Mouse (Mus musculus): ENCODE results near the gene Rnaseh2a.

Gene Rnaseh2a

DNA sequence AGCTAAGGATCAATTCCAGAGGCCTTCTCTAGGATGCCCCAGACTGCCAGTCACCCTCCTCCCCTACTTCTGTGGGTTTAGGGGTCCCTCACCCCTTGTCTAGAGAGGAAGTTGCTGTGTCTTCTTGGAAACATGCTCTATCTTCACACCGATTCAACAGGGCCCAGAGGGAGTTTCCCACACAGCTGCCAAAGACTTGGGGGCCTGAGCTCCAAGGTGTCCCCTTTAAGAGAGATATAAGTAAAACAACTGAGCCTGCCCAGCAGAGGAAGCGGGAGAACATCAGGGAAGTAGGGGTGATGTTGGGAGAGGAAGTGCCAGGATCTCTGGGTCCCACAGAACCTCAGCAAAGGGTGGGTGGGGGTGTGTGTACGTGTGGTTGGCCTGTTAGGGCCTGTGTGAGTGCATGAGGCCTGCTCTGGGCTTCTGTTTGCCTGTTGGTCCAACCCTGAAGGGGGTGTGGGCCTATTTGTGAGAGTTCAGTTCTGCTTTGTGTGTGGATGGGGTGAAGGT lies 13.0 kb upstream of the Rnaseh2a start:
- no peak for DNase-seq

DNA sequence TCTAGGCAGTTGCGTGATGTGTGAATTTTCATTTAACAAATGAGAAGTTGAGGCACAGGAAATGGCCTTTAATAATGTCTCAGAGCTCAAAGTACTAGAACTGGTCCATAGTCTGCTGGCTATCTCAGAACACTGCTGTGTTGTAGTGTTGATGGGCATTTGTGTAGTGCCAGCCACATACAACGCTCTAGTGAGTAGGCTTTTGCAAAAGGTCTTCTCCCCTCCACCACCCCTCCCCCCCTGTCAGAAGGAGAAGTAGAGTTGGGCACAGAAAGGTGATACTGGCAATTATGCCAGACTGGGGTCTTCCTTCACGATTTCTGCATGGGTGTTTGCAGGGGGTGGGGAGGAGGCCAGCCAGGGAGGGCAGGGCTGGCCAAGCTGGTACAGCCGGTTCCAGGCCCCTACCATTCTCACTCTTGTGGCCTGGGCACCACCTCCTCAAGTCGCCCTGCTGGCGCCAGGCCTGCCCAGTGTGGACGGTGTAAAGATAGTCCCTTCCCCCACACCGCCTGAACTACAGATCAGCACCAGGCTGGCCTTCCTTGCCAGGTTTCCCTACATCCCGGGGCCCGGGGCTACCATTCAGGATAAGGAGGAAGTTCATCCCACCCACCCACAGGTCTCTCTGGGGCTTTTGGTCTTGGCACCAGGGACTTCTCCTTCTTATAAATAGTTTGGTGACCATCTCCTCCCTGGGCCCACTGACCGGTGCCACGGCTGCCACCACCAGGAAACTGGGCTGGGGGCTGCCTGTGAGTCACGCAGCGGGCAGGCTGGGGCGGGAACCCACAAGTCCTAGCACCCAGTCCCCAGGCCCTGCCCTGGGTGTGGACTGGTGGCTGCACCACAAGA lies 12.3 kb upstream of the Rnaseh2a start:
- no peak for DNase-seq

DNA sequence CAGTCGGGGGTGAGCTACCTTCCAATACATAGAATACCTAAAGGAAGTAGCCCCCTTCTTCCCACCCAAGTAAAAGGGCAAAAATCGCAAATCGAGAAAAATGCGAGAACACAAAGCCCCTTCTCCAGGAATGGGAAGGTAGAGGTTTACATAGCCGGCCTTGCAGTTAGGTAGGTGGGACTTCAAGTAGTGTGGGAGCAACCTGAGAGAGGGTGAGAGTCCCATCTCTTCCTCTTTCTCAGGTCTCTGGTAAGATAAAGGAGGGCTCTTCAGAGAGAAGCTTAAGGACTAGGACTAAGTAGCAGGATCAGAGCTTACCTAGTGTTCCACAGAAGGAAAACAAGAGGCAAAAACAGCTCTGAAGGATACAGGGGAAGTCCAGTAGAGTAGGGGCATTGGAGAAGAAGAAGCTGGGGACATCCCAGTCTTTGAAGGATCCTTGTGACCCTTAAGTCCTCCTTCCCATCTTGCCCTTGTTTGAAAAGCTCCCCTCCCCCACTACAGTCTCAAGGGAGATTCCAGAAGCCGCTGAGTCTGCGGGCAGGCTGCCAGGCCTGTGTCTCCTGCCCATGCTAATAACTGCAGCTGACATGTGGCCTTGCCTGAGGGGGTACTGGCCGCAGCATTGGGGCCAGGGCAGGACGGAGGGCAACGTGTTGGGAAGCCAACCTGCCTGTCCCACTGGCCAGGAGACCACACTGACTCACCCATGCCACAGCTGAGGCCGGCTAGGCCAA lies 11.2 kb upstream of the Rnaseh2a start:
- peak; percentile 86 for DNase-seq

DNA sequence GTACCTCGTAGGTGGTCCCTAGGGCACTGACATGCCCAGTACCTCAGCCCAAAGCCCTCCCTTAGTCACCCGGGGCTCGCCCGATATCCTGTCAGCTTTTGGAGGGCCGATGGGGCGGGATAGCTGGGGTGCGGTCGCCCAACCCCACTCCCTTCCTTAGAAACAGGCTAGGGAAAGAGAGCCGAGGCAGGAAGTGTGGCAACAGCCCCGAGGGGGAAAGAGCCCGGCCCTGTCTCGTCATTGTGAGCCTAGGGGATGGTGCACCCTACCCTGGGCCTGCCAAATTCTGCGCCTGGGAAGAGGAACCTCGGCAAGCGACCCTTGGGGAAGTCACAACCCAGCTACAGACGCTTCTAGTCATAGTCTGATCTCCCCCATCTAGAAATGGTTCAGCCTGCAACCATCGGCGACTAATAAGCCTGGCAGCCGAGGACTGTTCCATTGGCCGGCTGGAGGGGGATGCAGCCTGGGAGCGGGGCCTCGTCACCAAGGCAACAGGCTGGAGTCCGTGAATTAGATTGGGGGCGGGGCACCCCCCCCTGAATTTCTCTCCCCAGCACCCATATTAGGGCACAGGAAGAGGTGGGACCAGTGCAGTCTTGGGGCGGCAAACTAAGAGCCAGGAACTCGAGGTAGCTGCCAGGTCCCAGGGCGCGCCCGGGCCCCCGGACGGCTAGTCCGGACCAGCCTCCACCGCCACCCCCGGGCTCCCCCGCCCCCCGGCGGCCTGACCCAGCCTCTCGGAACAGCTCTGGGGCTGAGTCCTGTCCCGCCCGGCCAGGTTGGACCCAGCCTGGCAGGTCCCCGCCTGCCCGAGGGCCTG lies 10.2 kb upstream of the Rnaseh2a start:
- peak; percentile 96 for DNase-seq

DNA sequence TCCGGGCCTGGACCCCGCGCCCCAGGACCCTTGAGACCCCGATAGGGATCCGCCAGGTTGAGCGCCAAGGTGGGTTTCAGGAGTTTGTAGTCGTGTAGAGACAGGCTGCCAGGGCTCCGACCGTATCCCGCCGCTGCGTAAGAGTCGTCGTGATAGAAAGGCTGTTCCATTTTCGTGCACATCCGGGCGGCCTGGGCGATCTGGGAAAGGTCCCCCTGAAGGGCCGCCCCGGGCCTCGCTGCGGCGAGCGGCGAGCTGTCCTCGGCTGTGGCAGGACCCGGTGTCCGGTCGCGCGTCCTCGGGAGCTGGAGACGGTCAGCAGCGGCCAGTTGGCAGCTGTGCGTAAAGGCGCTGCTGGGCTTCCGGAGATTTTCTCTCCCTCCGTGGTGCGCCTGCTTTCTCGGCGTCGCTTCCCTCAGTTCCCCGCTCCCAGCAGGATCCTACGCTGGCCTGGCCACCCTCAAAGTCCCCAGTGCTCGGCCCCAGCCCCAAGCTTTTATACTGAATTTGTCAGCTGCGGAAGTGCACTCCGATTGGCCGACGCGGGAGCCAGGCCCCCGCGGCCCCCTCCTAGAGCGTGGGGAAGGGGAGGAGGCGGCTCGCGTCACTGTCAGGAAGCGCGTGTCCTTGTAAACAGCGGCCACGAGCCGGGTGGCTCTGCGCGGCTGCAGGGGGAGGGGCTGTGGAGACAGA lies 8.8 kb upstream of the Rnaseh2a start, which contains the start of gene Junb:
Gene Junb (minus strand): TSS at position 471 of the 693 bp plus-strand sequence.
- DNase-seq = peak; percentile 97

DNA sequence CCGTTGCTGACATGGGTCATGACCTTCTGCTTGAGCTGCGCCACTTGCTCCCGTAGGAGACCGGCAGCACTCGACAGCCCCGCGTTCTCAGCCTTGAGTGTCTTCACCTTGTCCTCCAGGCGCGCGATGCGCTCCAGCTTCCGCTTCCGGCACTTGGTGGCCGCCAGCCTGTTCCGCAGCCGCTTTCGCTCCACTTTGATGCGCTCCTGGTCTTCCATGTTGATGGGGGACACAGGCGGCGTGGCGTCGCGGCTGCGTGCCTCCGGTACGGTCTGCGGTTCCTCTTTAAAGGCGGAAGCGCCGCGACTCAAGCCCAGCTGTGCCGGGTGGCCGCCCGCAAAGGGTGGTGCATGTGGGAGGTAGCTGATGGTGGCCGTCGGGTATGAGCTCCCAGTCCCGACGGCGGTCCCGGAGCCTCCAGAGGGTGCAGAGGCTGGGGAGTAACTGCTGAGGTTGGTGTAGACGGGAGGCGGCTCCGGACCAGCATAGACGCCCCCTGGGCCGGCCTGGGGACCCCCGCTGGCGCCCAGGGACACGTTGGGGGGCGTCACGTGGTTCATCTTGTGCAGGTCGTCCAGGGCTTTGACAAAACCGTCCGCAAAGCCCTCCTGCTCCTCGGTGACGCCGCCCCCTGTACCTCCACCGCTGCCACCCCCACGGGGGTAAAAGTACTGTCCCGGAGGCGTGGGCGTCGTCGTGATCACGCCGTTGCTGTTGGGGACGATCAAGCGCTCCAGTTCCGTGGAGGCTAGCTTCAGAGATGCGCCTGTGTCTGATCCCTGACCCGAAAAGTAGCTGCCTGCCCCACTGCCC lies 8.1 kb upstream of the Rnaseh2a start:
- DNase-seq = peak; percentile 63

DNA sequence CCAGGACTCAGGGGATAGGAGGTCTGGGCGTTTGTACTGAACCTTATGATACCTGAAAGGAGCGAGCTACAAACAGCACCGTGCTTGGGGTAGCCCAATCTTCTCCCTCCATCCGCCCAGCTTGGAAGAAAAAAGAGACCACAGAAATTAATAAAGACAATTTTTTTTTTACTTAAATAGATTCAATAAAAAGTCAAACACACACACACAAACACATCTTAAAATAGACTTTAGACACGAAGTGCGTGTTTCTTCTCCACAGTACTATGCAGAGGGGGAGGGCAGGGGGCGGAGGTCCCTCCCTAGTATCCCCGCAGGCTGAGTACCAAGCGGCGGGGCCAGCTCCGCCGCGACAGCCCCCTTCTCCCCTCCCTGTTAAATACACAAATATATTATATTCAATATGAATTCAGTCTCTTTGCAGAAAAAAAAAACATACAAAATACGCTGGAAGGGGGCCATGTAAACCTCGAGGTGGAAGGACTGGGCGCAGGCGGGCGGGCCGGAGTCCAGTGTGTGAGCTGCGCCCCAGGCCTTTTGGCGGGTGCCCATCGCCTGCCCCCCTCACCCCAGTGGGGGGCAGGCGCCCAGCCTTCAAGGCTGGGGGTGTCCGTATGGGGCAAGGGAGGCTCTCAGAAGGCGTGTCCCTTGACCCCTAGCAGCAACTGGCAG lies 7.3 kb upstream of the Rnaseh2a start:
- DNase-seq = no peak

DNA sequence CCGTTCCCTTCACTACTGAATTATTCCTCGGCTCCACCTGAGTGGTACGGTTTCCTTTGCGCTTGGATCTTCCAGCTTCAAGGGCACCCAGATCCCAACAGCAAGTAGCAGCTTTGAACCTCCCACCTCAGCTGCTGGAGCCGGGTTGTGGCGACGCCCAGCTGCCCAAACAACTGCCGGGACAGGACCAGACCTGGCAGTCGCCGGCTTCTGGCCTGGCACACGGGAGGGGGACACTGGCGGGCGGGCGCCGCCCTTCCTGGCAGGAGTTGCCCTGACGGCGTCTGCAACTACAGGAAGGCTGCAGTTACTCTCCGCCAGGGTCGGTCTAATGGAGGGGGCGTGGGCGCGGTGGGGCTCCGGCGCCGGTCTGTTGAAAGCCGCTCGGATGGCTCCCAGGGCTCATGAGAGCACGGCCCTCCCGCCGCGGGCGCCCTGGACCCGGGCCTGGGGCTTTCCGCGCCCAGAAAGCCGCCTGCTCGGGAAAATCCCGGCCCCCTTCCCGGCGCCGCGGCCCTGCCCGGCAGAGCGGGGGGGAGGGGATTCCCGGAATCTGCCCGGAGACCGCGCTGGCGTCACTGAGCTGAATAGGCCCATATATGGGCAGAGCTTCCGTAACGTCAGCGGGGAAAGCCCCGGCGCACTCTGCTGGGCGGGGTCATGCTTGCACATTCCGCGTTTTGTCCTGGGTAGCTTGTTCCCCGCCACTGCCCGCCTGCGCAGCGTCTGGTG lies 6.6 kb upstream of the Rnaseh2a start:
- DNase-seq = peak; percentile 96

DNA sequence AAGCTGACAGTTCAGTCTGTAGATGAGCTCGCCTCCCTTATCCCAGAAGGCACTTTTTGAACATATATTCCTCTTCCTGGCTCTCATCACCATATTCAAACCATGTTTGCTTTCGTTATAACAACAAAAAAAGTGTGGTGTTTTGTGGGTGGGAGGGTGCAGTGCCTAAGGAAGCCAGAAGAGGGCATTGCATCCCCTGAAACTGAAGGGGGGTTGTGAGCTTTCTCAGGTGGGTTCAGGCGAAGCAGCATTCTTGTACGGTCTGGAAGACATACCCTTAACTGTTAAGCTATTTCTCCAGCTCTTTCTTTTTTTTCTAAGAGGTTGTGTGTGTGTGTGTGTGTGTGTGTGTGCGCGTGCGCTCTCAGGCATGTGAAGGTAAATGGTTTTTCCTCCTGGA lies 5.9 kb upstream of the Rnaseh2a start:
- peak; percentile 68 for DNase-seq

DNA sequence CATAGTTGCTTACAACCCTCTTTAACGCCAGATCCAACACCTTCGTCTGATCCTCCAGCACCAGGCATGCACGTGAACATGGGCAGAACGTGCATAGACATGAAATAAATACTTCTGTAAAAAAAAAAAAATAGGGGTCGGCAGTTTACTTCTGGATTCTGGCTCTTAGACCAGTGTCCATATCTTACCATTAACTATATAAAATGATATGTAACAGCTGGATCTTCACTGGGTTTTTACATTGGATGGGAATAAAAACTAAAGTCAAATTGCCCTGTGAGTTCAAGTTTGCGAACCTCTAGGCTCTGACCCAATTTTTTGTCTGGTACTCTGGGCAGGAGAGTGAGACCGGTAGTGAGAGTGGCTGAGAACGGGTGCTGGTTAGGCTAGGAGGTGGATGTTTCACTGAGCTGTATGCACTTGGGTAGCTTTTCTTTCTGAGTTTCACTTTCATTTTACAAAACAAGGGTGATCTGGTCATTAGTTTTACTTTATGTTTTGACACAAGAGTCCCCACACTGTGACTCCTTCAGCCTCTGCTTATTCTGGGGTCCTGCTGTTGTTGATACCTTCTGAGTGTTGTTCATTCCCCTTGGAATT lies 5.1 kb upstream of the Rnaseh2a start:
- no peak for DNase-seq

DNA sequence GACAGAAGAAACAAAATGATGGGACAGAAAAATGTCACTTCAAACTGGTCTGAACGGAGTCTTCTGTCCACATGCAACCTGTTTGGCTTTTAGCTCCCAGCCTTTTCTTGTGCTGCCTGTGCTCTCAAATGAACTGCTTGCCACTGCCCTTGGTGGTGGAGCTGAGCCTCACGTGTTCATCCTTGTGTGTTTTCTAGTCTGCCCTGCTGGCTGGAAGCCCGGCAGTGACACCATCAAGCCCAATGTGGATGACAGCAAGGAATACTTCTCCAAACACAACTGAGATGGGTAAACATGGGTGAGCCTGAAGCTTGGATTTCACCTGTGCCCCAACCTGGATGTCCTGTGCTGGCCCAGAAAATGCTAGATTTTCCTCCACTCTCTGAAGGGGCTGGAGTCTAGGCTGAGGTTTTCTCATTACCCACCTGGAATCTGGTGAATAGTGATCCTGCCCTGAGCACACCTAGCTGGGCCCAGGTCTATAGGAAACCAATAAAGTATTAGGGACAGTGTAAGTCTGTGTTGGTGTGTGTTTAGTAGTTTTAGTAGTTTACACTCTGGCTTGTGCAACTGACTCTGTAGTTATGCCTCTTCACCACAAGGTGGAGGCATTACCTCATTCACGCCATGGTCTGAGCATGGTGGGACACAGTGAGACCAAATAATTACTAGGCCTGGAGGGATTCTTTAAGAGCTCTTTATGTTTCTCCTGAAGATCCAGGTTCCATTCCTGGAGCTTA lies 4.4 kb upstream of the Rnaseh2a start:
- peak; percentile 84 for DNase-seq

DNA sequence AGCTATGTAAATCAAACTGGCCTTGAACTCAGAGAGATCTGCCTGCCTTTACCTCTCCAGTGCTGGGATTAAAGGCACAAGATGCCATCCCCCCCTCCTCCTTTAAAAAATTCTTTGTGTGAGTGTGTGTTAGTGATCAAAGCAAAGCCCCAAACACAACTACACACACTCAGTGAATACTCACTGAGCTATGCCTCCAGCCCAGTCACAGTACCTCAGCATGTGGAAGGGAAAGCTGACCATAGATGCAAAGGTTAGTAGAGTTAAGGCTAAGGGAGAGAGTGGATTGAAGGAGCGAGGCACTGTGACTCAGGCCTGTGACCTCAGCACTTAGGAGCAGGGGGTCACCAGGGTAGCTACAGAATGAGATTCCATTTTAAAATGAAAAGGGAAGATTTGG lies 3.5 kb upstream of the Rnaseh2a start:
- DNase-seq = no peak

DNA sequence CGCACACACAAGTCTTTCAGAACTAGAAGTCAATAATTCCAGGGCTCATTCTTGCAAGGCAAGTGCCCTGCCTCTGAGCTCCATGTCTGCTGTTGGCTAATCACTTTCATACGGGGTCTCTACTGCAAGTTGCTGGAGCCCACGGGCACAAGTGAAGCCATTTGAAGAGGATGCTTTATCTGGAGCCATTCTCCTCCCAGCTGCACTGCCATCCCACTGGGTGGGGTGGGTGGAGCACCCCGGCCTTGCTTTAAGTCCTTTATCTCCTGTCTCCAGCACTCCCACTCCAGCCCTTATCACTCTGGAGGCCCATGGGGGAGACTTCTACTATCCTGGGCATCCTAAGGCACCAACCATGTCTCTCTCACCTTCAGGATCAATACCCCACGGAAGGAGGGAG lies 1.3 kb upstream of the Rnaseh2a start:
- no peak for DNase-seq

DNA sequence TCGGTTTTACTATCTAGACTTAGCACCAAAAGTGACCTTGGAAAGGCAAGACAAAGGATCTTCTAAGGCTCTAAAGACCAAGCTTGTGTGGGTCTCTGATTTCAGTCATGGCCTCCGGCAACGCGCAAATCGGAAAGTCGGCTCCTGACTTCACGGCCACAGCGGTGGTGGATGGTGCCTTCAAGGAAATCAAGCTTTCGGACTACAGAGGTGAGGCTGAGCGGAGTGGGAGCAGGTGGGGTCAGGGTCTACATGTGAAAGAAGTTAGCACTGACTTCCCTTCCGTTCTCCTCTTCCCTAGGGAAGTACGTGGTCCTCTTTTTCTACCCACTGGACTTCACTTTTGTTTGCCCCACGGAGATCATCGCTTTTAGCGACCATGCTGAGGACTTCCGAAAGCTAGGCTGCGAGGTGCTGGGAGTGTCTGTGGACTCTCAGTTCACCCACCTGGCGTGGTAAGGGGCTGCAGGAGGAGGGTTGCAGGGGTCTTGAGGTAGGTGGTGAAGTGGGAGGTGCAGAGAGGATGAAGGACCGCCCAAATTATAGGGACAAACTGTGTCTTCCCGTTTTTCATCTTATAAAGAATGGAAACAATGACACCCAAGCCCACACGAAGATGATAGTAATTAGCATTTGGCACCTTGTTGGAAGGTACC lies 696 bp upstream of the Rnaseh2a start:
- no peak for DNase-seq

DNA sequence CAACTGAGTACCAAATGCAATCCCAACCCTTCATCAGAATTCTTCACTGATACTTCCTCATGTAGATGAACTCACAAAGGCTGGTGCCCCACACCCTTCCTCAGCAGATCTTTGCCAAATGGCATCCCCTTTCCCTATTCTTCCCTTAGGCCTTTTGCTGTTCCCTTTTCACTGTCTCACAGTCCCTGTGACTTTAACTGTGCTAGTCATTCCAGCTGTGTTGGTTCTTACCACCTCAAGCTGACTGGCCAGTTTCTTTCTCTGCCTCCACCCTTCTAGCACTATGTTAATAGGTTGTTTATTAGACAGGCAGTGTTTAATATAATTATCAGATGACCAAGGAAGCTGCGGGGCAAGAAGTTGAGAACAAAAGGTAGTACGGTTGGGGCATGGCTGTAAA lies 917 bp downstream of the Rnaseh2a start:
- peak; percentile 6 for DNase-seq

DNA sequence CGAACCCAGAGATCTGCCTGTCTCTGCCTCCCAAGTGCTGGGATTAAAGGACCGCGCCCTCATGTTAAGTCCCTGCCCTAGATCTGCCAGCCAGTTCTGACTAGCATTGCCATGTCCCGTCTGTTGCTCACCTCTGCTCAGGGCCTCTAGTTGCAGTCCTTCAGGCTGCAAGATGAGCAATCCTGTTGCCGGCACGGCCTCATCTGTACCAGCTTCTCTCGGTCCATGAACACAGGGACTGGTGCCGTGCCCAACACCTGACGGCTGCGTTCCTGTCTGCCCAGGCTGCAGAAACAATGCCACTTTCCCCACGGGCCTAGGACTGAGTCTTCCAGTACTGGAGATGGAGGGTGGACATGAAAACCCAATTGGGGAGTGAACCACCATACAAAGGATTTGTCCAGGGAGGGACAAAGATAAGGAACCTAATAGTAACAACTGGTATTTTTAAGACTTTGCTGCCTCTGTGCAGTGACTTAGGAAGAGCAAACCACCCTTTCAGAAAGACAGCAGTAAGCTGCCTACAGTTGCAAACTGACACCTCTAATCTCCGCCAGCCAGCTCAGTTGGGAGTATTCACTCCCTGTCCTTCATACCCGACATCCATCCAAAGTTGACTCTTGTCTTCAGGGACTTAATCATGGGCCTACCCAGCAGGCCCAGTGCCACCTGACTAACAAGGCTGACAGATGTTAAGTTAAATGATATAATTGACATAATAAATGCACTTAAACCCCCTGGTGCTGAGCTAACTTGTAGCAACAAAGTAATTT lies 1.8 kb downstream of the Rnaseh2a start:
- DNase-seq = no peak

DNA sequence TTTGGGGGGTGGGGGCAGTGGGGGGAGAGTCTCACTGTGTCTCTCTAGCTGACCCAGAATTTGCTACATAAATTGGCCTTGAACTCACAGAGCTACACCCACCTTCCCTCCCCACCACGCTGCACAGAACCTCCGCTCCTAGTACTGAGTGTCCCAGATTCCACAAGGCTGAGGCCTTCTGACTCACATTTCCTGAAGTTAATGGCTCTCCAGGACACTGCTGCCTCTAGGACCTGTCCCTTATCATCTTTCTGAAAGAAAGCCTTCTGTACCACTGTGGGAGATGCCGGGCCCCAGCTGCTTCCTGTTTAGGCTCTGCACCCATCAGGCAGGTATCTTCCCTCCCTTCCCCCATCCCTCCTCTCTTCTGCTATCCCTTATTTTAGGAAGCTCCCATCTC lies 3.0 kb downstream of the Rnaseh2a start:
- DNase-seq = no peak
